Mouse (Mus musculus) embryo, embryonic 11.5 days (tissue): Measurements from ENCODE around the gene Arl8a.

Experiments used
- DNase-seq: peaks from one replicate; pipeline ENCODE4 v3.0.0-alpha.2; 2012; ENCODE audit warnings: low read depth, low spot score

The Arl8a gene

GRCm38 (mm10) chr1:135199014-135199819 lies 52.6 kb downstream of the Arl8a start:
- DNase-seq, result peak; percentile 27

- DNase-seq, result no peak
Observed at GRCm38 (mm10) chr1:135200400-135200799, 53.8 kb downstream of the Arl8a start.

DNA sequence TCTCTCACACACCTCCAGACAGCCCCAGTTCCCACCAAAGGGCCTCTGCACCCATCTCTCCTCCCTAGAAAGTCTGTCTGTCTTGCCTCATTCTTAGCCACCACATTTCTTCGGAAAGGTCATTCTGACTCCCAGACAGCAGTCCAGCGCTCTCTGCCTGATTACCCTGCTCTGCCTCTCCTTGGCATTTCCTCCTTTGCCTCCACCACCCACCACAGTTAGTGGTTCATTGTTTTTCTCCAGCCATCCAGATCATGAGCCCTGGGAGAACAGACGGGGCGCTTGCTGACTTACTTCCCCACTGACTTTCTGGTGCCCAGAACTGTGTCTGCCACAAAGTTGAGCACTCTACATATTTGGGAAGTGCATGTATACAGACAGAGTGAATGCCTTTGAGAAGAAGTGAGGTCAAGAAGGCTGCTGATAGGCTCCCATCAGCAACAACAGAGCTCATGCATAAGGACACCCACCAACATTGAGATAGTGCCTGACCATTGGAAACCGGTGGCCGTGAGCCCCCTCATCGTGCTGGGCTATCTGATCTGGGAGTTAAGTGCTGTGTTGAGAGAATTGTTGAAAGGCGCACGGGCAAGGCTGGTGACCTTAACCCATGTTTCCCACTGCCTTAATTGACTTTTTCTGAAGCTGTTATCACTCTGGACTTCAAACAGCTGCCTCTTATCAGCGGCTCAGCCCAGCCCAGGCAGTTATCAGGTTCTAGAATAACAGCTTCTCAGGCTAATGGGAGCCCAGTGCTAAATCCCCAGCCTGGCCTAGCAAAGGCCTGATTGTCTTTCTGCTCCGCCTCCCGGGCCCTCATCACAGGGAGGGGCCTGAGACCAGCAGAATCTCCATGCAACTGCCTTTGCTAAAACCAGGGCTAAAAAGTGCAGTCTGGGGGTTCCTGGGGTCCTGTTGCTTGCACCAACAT lies 57.8 kb downstream of the Arl8a start:
- DNase-seq, result no peak

GRCm38 (mm10) chr1:135205257-135205656 lies 58.6 kb downstream of the Arl8a start:
- no peak for DNase-seq
